Mouse (Mus musculus) stomach, postnatal 0 days (tissue): ENCODE data around the gene Zfp385a.

Source experiments
- CTCF ChIP-seq: IDR thresholded peaks from 2 replicates; pipeline ENCODE4 v1.5.1; 2016; ENCODE audit warnings: antibody characterized with exemption, low read depth, mild to moderate bottlenecking, moderate library complexity
- EP300 ChIP-seq: optimal IDR thresholded peaks from 2 replicates; pipeline ENCODE3; 2016; ENCODE audit warnings: antibody characterized with exemption

GRCm38 (mm10) chr15:103310365-103310910 is 29.5 kb downstream of the Zfp385a start, which contains the start of gene Gpr84:
- TF ChIP-seq CTCF (no peak), EP300 (no peak)
